Mouse (Mus musculus): ENCODE results near the gene Acsl5. TPM values are rescaled to one million over a fixed set of nuclear protein-coding genes. Genes with fewer than 3 reads are reported as not detected.

Gene Acsl5
- polyA plus RNA-seq, 1 experiment from 2014 or later = 20.9 TPM

GRCm38 (mm10) chr19:55231081-55231480 lies 20.7 kb upstream of the Acsl5 start:
- Histone ChIP-seq H3K4me3 (ENCODE audit: low read depth, low read length) (no peak overlapping the region), H3K36me3 (ENCODE audit: control insufficient read depth, insufficient read depth, low read length) (no peaks in the 10 kb centered on the region), H3K9me3 (ENCODE audit: control insufficient read depth, low read length) (no peaks in the 10 kb centered on the region), H3K4me1 (replicated peaks; ENCODE audit: control insufficient read depth, insufficient read depth, low read length) (no peaks in the 10 kb centered on the region), H3K27me3 (ENCODE audit: control insufficient read depth, insufficient read depth, low read length) (no peaks in the 10 kb centered on the region), H3K9ac (ENCODE audit: low read length) (no peak overlapping the region), H3K4me2 (ENCODE audit: low read depth, low read length, severe bottlenecking) (no peak overlapping the region), H3K27ac (ENCODE audit: low read depth, low read length) (no peak overlapping the region)
- DNase-seq (ENCODE audit: low spot score) (no peak), ATAC-seq (replicated peaks; ENCODE audit: low FRiP score) (no peak)
- WGBS = 90% methylated on average over 10 of the region's 10 CpGs

- H3K27ac ChIP-seq (ENCODE audit: low read depth, low read length) = no peak overlapping the region
- H3K4me1 ChIP-seq (replicated peaks; ENCODE audit: control insufficient read depth, insufficient read depth, low read length) = no peaks in the 10 kb centered on the region
- H3K9me3 ChIP-seq (ENCODE audit: control insufficient read depth, low read length) = no peaks in the 10 kb centered on the region
- no peak overlapping the region for H3K4me2 ChIP-seq (ENCODE audit: low read depth, low read length, severe bottlenecking)
- no peak for DNase-seq (ENCODE audit: low spot score)
- no peak overlapping the region for H3K4me3 ChIP-seq (ENCODE audit: low read depth, low read length)
- no peak overlapping the region for H3K9ac ChIP-seq (ENCODE audit: low read length)
- no peaks in the 10 kb centered on the region for H3K27me3 ChIP-seq (ENCODE audit: control insufficient read depth, insufficient read depth, low read length)
- ATAC-seq (replicated peaks; ENCODE audit: low FRiP score) = no peak
- 80% methylated on average over 8 of the region's 8 CpGs for WGBS
- H3K36me3 ChIP-seq (ENCODE audit: control insufficient read depth, insufficient read depth, low read length) = no peaks in the 10 kb centered on the region
Measured at GRCm38 (mm10) chr19:55232136-55232535, 19.6 kb upstream of the Acsl5 start.

GRCm38 (mm10) chr19:55236026-55236425 lies 15.7 kb upstream of the Acsl5 start:
- WGBS = 64% methylated on average over 2 of the region's 2 CpGs
- no peak overlapping the region for H3K4me2 ChIP-seq (ENCODE audit: low read depth, low read length, severe bottlenecking)
- no peak overlapping the region for H3K9ac ChIP-seq (ENCODE audit: low read length)
- DNase-seq (ENCODE audit: low spot score) (no peak), ATAC-seq (replicated peaks; ENCODE audit: low FRiP score) (no peak)
- H3K27ac ChIP-seq (ENCODE audit: low read depth, low read length) = no peak overlapping the region
- no peaks in the 10 kb centered on the region for H3K36me3 ChIP-seq (ENCODE audit: control insufficient read depth, insufficient read depth, low read length)
- H3K27me3 ChIP-seq (ENCODE audit: control insufficient read depth, insufficient read depth, low read length) = no peaks in the 10 kb centered on the region
- H3K4me3 ChIP-seq (ENCODE audit: low read depth, low read length) = no peak overlapping the region
- H3K9me3 ChIP-seq (ENCODE audit: control insufficient read depth, low read length) = no peaks in the 10 kb centered on the region
- no peaks in the 10 kb centered on the region for H3K4me1 ChIP-seq (replicated peaks; ENCODE audit: control insufficient read depth, insufficient read depth, low read length)

- ATAC-seq (replicated peaks; ENCODE audit: low FRiP score) = no peak
- Histone ChIP-seq H3K27me3 (ENCODE audit: control insufficient read depth, insufficient read depth, low read length) (no peaks in the 10 kb centered on the region), H3K27ac (ENCODE audit: low read depth, low read length) (no peak overlapping the region), H3K9me3 (ENCODE audit: control insufficient read depth, low read length) (no peaks in the 10 kb centered on the region), H3K4me2 (ENCODE audit: low read depth, low read length, severe bottlenecking) (no peak overlapping the region), H3K36me3 (ENCODE audit: control insufficient read depth, insufficient read depth, low read length) (no peaks in the 10 kb centered on the region), H3K4me3 (ENCODE audit: low read depth, low read length) (no peak overlapping the region), H3K4me1 (replicated peaks; ENCODE audit: control insufficient read depth, insufficient read depth, low read length) (no peaks in the 10 kb centered on the region), H3K9ac (ENCODE audit: low read length) (no peak overlapping the region)
- no peak for DNase-seq (ENCODE audit: low spot score)
- 87% methylated on average over 5 of the region's 5 CpGs for WGBS
Measured at GRCm38 (mm10) chr19:55236564-55236963, 15.2 kb upstream of the Acsl5 start.

DNA sequence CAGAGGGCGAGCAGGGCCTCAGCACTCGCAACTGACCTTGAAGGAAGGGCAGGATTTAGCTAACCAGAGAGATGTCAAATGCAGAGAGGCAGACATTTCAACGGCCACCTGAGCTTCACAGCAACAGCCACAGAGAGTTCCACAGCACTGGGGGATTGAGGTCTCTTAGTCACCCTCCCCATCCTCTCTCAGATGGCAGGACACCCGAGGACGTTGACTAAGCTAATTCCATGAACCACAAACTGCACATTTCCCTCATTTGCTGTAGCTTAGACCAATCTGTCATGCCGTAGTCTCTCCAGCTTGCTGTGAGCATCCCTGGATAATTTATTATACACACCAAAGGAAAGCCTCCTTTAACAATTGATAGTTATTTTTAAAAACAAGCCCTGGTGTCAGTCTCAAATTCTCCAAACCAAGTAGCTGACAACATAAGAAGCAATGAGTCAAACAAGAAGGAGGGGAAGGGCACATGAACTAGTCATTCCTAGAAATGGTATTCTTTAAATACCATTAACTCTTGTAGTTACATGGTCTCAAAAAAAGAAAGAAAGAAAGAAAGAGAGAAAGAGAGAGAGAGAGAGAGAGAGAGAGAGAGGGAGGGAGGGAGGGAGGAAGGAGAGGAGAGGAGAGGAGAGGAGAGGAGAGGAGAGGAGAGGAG lies 11.8 kb upstream of the Acsl5 start:
- Histone ChIP-seq H3K4me2 (ENCODE audit: low read depth, low read length, severe bottlenecking) (no peak overlapping the region), H3K36me3 (ENCODE audit: control insufficient read depth, insufficient read depth, low read length) (no peaks in the 10 kb centered on the region), H3K27me3 (ENCODE audit: control insufficient read depth, insufficient read depth, low read length) (no peaks in the 10 kb centered on the region), H3K4me3 (ENCODE audit: low read depth, low read length) (no peak overlapping the region), H3K9ac (ENCODE audit: low read length) (no peak overlapping the region), H3K27ac (ENCODE audit: low read depth, low read length) (no peak overlapping the region), H3K9me3 (ENCODE audit: control insufficient read depth, low read length) (no peaks in the 10 kb centered on the region), H3K4me1 (replicated peaks; ENCODE audit: control insufficient read depth, insufficient read depth, low read length) (no peaks in the 10 kb centered on the region)
- ATAC-seq (replicated peaks; ENCODE audit: low FRiP score) = no peak
- WGBS = 82% methylated on average over 6 of the region's 6 CpGs
- no peak for DNase-seq (ENCODE audit: low spot score)

DNA sequence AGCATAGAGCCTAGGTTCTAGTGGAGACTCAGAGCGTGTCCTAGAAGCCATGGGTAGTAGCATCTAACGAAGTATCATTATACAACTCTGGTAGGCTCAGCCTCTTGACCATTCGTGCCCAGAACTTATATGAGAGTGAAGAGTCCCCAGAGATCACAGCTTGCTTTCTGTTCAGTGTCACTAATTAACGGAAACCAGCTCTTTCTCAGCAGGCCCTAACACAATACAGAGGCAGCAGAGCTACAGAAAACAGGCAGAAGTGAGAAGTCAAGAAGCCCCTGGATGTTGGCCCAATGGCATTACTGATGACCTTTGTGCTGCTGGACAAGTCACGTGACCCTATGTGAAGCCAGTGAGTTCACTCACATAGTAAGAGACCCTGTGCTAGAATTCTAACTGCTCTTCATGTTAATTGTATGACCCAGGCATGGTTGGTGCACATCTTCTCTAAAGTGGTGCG lies 10.5 kb upstream of the Acsl5 start, which contains the start of gene Gucy2g:
Gucy2g (minus strand) TSS at position 51 of the 460 bp plus-strand sequence.
- Histone ChIP-seq H3K9me3 (ENCODE audit: control insufficient read depth, low read length) (no peaks in the 10 kb centered on the region), H3K27me3 (ENCODE audit: control insufficient read depth, insufficient read depth, low read length) (no peaks in the 10 kb centered on the region), H3K4me3 (ENCODE audit: low read depth, low read length) (no peak within 1 kb of the TSS), H3K4me2 (ENCODE audit: low read depth, low read length, severe bottlenecking) (no peak within 1 kb of the TSS), H3K9ac (ENCODE audit: low read length) (no peak within 1 kb of the TSS), H3K36me3 (ENCODE audit: control insufficient read depth, insufficient read depth, low read length) (no peaks in the 10 kb centered on the region), H3K4me1 (replicated peaks; ENCODE audit: control insufficient read depth, insufficient read depth, low read length) (no peaks in the 10 kb centered on the region), H3K27ac (ENCODE audit: low read depth, low read length) (no peak within 1 kb of the TSS)
- DNase-seq (ENCODE audit: low spot score) = no peak
- WGBS = 78% methylated on average over 6 of the region's 6 CpGs
- ATAC-seq (replicated peaks; ENCODE audit: low FRiP score) = no peak

GRCm38 (mm10) chr19:55244791-55245231 lies 6.9 kb upstream of the Acsl5 start:
- no peaks in the 10 kb centered on the region for H3K27me3 ChIP-seq (ENCODE audit: control insufficient read depth, insufficient read depth, low read length)
- H3K27ac ChIP-seq (ENCODE audit: low read depth, low read length) = no peak overlapping the region
- DNase-seq (ENCODE audit: low spot score) = no peak
- no peaks in the 10 kb centered on the region for H3K9me3 ChIP-seq (ENCODE audit: control insufficient read depth, low read length)
- H3K9ac ChIP-seq (ENCODE audit: low read length) = no peak overlapping the region
- no peak for ATAC-seq (replicated peaks; ENCODE audit: low FRiP score)
- H3K36me3 ChIP-seq (ENCODE audit: control insufficient read depth, insufficient read depth, low read length) = no peaks in the 10 kb centered on the region
- 26% methylated on average over 7 of the region's 7 CpGs for WGBS
- H3K4me1 ChIP-seq (replicated peaks; ENCODE audit: control insufficient read depth, insufficient read depth, low read length) = no peaks in the 10 kb centered on the region
- no peak overlapping the region for H3K4me2 ChIP-seq (ENCODE audit: low read depth, low read length, severe bottlenecking)
- H3K4me3 ChIP-seq (ENCODE audit: low read depth, low read length) = no peak overlapping the region

GRCm38 (mm10) chr19:55247563-55247962 lies 4.2 kb upstream of the Acsl5 start:
- H3K36me3 ChIP-seq (ENCODE audit: control insufficient read depth, insufficient read depth, low read length) = no peaks in the 10 kb centered on the region
- H3K4me2 ChIP-seq (ENCODE audit: low read depth, low read length, severe bottlenecking) = no peak overlapping the region
- H3K9ac ChIP-seq (ENCODE audit: low read length) = no peak overlapping the region
- H3K27me3 ChIP-seq (ENCODE audit: control insufficient read depth, insufficient read depth, low read length) = no peaks in the 10 kb centered on the region
- no peaks in the 10 kb centered on the region for H3K9me3 ChIP-seq (ENCODE audit: control insufficient read depth, low read length)
- H3K27ac ChIP-seq (ENCODE audit: low read depth, low read length) = no peak overlapping the region
- no peaks in the 10 kb centered on the region for H3K4me1 ChIP-seq (replicated peaks; ENCODE audit: control insufficient read depth, insufficient read depth, low read length)
- H3K4me3 ChIP-seq (ENCODE audit: low read depth, low read length) = no peak overlapping the region
- ATAC-seq (replicated peaks; ENCODE audit: low FRiP score) (no peak), DNase-seq (ENCODE audit: low spot score) (no peak)
- 82% methylated on average over 5 of the region's 5 CpGs for WGBS

DNA sequence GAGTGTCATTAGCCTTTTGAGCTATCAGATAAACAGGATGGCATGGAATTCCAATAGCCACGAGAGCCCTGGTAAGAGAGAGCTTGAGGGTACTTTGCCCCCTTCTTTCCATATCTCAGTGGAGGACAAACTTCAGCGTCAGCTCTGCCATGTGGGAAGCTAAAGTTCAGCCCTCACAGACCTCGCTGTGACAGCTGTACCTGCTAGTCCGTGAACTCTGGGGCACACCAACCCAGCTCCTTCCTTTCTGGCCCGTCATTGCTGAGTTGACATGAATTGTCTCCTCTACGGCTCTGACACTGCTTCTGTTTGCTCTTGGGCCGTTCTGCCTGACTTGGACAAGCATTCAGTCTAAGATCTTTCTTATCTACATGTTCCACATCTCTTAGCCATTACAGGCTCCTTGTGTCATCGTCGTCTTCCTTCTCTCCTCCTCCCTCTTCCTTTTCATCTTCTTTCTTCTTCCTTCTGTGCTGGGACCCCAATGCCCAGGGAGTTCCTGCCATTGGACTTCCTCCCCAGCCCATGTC lies 3.7 kb upstream of the Acsl5 start:
- H3K27ac ChIP-seq (ENCODE audit: low read depth, low read length) = no peak overlapping the region
- H3K9ac ChIP-seq (ENCODE audit: low read length) = no peak overlapping the region
- no peak for ATAC-seq (replicated peaks; ENCODE audit: low FRiP score)
- no peaks in the 10 kb centered on the region; the same call in 1 of the 2 replicates for H3K4me1 ChIP-seq (replicated peaks; ENCODE audit: control insufficient read depth, insufficient read depth, low read length)
- H3K27me3 ChIP-seq (ENCODE audit: control insufficient read depth, insufficient read depth, low read length) = no peaks in the 10 kb centered on the region
- H3K4me3 ChIP-seq (ENCODE audit: low read depth, low read length) = no peak overlapping the region
- H3K36me3 ChIP-seq (ENCODE audit: control insufficient read depth, insufficient read depth, low read length) = no peaks in the 10 kb centered on the region
- DNase-seq (ENCODE audit: low spot score) = no peak
- H3K9me3 ChIP-seq (ENCODE audit: control insufficient read depth, low read length) = no peaks in the 10 kb centered on the region
- 83% methylated on average over 9 of the region's 9 CpGs for WGBS
- H3K4me2 ChIP-seq (ENCODE audit: low read depth, low read length, severe bottlenecking) = no peak overlapping the region

Data from forebrain, embryonic 11.5 days (tissue).